Mouse (Mus musculus): ENCODE measurements around the gene Ccdc6.

- TF ChIP-seq POLR2A (IDR thresholded peaks at IDR 0.05; ENCODE audit: control insufficient read depth, low read depth, low read length): no peak
- TF ChIP-seq CTCF (IDR thresholded peaks at IDR 0.05; ENCODE audit: control insufficient read depth, insufficient read depth, insufficient replicate concordance, low read depth, low read length): no peak
Observed at GRCm38 (mm10) chr10:70163681-70164080, 66.8 kb downstream of the Ccdc6 start.
